Mouse (Mus musculus) forebrain, postnatal 0 days (tissue): Measurements from ENCODE around the gene Hnrnpab. TPM values are rescaled to one million over a fixed set of nuclear protein-coding genes. Genes with fewer than 3 reads are reported as not detected.

ENCODE experiments used
- ATAC-seq: fragments of 200-750 bp; cut with Nextera tagmentation; 2 replicates; pipeline ENCODE4 v1.8.0; 2017; ENCODE audit warnings: mild to moderate bottlenecking, moderate library complexity
- DNase-seq: peaks from one replicate; pipeline ENCODE4 v3.0.0-alpha.2; 2015
- H3K27ac ChIP-seq: fragments of 300-500 bp; sonication (generic); 2 replicates; pipeline ENCODE4 v1.5.1; 2014; ENCODE audit warnings: low read depth, mild to moderate bottlenecking, antibody characterized with exemption, low read length, moderate library complexity, mixed read lengths
- H3K27me3 ChIP-seq: fragments of 300-500 bp; sonication (generic); 2 replicates; pipeline ENCODE4 v1.6.1; 2014; ENCODE audit warnings: mild to moderate bottlenecking, low read length, mixed read lengths; ENCODE audit not compliant: insufficient read depth
- H3K36me3 ChIP-seq: fragments of 300-500 bp; sonication (generic); 2 replicates; pipeline ENCODE4 v1.6.1; 2014; ENCODE audit warnings: mild to moderate bottlenecking, moderate library complexity; ENCODE audit not compliant: insufficient read depth
- H3K4me1 ChIP-seq: fragments of 300-500 bp; sonication (generic); 2 replicates; pipeline ENCODE4 v1.6.1; 2014; ENCODE audit warnings: antibody characterized with exemption; ENCODE audit not compliant: insufficient read depth
- H3K4me2 ChIP-seq: fragments of 300-500 bp; sonication (generic); 2 replicates; pipeline ENCODE4 v1.6.1; 2014; ENCODE audit warnings: low read depth, mild to moderate bottlenecking, moderate library complexity
- H3K4me3 ChIP-seq: fragments of 300-500 bp; sonication (generic); 2 replicates; pipeline ENCODE4 v1.5.1; 2014; ENCODE audit warnings: low read depth, low read length, mixed read lengths
- H3K9ac ChIP-seq: fragments of 300-500 bp; sonication (generic); 2 replicates; pipeline ENCODE4 v1.6.1; 2014; ENCODE audit warnings: mild to moderate bottlenecking
- H3K9me3 ChIP-seq: fragments of 300-500 bp; sonication (generic); 2 replicates; pipeline ENCODE4 v1.6.1; 2016; ENCODE audit warnings: low read length
- CTCF ChIP-seq: sonication (generic); IDR thresholded peaks from 2 replicates; pipeline ENCODE4 v1.5.1; 2016; ENCODE audit warnings: antibody characterized with exemption, control low read depth, low read depth
- WGBS: fragments of 180-500 bp; shearing (Covaris S2); extraction: QIAGEN DNeasy Blood & Tissue Kit; methylation state at CpG from one replicate; pipeline ENCODE4 v1.1.7; 2014; 5-methylcytosine and 5-hydroxymethylcytosine counted together
- polyA plus RNA-seq: library from polyadenylated mRNA; unstranded; fragments of >200 nt; fragmentation: Nextera tagmentation; extraction: Ambion mirVana; gene quantifications from 2 replicates; pipeline ENCODE4 v1.2.1, GENCODE M21; 2015
- total RNA-seq: library from RNA; depleted of rRNA; stranded (reverse); fragments of >200 nt; gene quantifications from 2 replicates; pipeline ENCODE4 v1.2.3, GENCODE M21; 2014; rRNA removed

The Hnrnpab gene
- 324 and 364 TPM in 2 replicates for total RNA-seq
- polyA plus RNA-seq = 350 and 374 TPM in 2 replicates

DNA sequence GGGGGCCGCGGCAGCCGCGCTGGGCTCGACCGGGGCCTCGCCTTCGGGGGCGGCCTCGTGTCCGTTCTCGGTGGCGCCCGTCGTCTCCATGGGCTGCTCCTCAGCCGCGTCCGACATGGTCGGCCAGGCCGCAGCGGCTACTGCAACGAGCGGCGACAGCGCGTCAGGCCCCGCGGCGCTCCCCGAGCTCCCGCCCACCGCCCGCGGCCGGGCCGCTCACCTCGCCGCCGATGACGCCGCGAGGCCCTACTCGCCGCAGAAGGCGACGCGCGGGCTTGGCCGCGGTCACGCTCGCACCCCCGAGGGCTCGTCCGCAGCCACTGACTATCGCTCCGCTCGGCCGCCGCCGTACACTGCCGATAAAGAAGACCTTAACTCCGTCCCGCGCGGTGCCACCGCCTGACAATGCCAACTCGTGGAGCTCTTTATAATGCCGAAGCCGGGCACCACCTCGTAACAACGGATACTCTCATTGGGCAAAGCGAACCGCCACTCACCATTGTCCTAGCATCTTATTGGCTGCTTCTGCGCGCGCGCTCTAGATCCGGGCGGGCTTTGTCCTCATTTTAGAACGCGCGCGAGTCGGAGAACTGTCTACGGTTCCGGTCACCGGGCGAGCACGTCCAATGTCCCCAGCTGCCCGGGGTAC is at the start of gene Hnrnpab:
TSS of gene Hnrnpab (minus strand) at position 401 of the 649 bp plus-strand sequence.
- H3K9ac ChIP-seq = peak within 1 kb of the TSS; percentile 99
- peak; percentile 99 for DNase-seq
- H3K9me3 ChIP-seq = no peaks in the 10 kb centered on the region
- H3K27me3 ChIP-seq = no peaks in the 10 kb centered on the region
- peak; percentile 97 for ATAC-seq
- no peak for TF ChIP-seq CTCF
- H3K4me1 ChIP-seq = 0 out of 2 replicates have a peak, but pooled peaks cover 10% of the 10 kb centered on the region
- H3K27ac ChIP-seq = peak within 1 kb of the TSS; percentile 96
- H3K36me3 ChIP-seq = peaks cover 32% of the 10 kb centered on the region
- WGBS = 4% methylated on average over 91 of the region's 91 CpGs
- peak within 1 kb of the TSS; percentile 77 for H3K4me2 ChIP-seq
- H3K4me3 ChIP-seq = peak within 1 kb of the TSS; percentile 96

DNA sequence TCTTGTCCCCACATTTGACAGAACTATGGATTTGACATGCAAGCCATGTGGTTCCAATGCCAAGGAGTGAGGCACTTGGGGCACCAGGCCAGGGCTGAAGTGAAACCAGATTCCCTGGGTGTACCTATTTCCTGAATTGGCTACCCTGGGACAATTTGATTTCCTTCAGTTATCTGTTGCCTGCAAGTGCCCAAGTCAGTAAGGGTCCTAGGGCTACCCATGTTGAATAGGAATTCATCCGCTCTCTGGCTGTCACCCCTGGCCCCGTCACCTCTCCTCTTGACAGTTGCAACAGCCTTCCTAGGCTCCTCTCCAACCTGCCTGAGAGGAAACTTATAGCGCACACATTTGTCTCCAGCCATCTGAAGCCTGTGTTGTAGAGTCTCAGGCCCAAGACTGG is 48.2 kb upstream of the Hnrnpab start:
- TF ChIP-seq CTCF = no peak
- Histone ChIP-seq H3K4me1 (no peaks in the 10 kb centered on the region), H3K9ac (no peak overlapping the region), H3K27ac (no peak overlapping the region), H3K4me3 (no peak overlapping the region), H3K9me3 (no peaks in the 10 kb centered on the region), H3K4me2 (no peak overlapping the region), H3K36me3 (no peaks in the 10 kb centered on the region), H3K27me3 (no peaks in the 10 kb centered on the region)
- 91% methylated on average over 3 of the region's 3 CpGs for WGBS
- ATAC-seq (no peak), DNase-seq (no peak)

DNA sequence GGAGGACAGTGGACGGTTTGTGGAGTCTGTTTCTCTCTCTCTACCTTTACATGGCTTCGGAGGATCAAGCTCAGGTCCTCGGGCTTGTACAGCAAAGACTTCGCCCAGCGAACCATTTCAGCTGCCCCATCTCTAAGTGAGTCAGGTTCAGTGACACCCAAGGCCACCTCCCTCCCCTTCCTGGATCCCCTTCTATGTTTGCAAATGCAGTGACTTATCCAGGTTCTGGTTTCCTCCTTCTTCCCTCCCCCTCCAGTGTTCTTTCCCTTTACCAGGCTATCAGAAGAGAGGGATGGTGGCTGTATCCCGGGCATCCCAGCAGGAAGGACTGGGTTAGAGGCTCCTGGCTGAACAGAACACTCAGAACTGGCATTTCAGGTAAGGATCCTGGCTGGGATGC is 47.1 kb upstream of the Hnrnpab start:
- Histone ChIP-seq H3K27ac (no peak overlapping the region), H3K27me3 (no peaks in the 10 kb centered on the region), H3K4me1 (no peaks in the 10 kb centered on the region), H3K9ac (no peak overlapping the region), H3K36me3 (no peaks in the 10 kb centered on the region), H3K4me2 (no peak overlapping the region), H3K9me3 (no peaks in the 10 kb centered on the region), H3K4me3 (no peak overlapping the region)
- no peak for ATAC-seq
- 89% methylated on average over 6 of the region's 6 CpGs for WGBS
- TF ChIP-seq CTCF = no peak
- no peak for DNase-seq

DNA sequence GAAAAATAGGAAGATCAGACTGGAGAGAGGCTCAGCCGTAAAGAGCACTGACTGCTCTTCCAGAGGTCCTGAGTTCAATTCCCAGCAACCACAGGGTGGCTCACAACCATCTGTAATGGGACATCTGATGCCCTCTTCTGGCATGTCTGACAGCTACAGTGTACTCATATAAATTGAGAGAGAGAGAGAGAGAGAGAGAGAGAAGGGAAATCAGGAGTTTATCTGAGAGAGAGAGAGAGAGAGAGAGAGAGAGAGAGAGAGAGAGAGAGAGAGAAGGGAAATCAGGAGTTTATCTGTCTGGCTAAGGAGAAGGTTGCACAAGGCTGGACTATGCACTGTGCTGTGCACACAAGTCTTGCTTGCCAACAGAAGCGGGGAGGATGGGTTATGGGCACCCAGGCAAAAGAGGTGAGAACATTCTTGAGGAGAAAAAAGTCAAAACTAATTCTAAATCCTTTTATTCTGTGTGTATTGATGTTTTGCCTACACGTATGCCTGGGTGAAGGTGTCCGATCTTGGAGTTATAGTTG is 46.3 kb upstream of the Hnrnpab start:
- no peak for TF ChIP-seq CTCF
- no peak for ATAC-seq
- Histone ChIP-seq H3K9ac (no peak overlapping the region), H3K4me3 (no peak overlapping the region), H3K27ac (no peak overlapping the region), H3K27me3 (no peaks in the 10 kb centered on the region), H3K9me3 (no peaks in the 10 kb centered on the region), H3K4me2 (no peak overlapping the region), H3K36me3 (no peaks in the 10 kb centered on the region), H3K4me1 (no peaks in the 10 kb centered on the region)
- DNase-seq = no peak
- WGBS = 85% methylated on average over 4 of the region's 4 CpGs

DNA sequence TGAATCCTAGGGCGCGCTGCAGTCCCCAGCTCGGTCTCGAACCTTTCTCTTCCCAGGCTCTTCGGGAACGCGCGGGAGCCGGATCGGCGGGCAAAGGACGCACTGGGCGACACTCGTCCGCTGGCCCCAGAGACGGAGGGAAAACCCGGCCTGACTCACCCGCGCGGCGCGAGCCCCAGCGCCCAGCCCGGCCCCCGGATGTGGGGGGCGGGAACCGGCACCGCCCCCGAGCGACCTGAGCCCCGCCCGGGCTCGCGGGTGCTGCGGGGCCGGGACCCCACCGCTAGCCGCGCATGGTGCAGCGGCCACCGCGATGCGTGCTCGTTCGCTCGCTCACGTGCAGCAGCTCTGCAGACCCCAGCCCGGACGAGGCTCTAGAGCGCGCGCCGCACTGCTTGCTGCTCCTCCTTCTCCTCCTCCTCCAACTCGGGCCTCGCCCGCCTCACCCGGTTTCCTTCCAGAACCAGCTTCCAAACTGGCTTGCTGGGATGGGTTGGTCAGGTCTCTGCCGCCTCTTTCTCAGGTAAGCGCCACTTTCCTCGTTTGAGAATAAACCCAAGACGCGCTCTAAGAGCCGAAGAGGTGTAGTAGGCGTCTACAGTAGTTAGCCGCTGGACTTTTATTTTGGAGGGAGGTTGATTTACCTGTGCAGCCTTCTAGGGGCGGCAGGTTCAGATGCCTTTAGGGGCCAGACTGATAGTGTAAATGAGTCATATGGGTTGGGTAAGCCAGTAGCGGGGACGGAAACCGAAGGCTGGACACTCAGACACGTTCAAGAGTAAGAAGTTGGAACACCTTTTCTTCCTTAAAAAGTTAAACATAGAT is 44.3 kb upstream of the Hnrnpab start, which contains the start of the genes N4bp3 and D930048N14Rik:
TSS of gene N4bp3 (minus strand) at position 152 of the 825 bp plus-strand sequence.
TSS of gene D930048N14Rik (plus strand) at position 264 of the 825 bp plus-strand sequence.
- H3K9me3 ChIP-seq = no peaks in the 10 kb centered on the region
- no peak; the same call in 1 of the 2 replicates for TF ChIP-seq CTCF
- H3K4me1 ChIP-seq = no peaks in the 10 kb centered on the region
- peak within 1 kb of the TSS; percentile 86 for H3K4me2 ChIP-seq
- WGBS = 2% methylated on average over 70 of the region's 70 CpGs
- peak within 1 kb of the TSS; percentile 73 for H3K9ac ChIP-seq
- no peaks in the 10 kb centered on the region for H3K36me3 ChIP-seq
- H3K27me3 ChIP-seq = no peaks in the 10 kb centered on the region
- H3K27ac ChIP-seq = 0 out of 2 replicates have a peak within 1 kb of the TSS, but pooled peaks have one; percentile 29
- DNase-seq (peak; percentile 56), ATAC-seq (peak; percentile 86)
- peak within 1 kb of the TSS; percentile 64 for H3K4me3 ChIP-seq

DNA sequence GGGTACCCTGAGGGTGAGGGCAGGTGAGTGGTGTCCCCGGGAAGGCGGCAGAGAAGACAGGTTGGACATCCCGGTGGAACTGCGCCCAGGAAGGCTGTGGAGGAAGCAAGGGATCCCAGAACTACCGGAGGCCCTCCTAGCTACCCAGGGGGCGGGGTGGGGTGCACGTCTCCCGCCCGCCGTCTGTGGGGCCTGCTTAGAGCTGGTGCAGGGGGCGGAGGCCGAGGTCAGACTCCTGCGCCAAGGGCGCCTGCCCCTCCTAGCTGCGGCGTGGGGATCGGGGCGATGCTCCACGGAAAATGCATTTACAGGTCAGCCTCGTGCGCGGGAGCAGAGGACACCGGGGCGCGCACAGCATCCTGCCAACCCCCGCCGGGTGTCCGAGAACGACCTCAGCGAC is 43.6 kb upstream of the Hnrnpab start:
- Histone ChIP-seq H3K4me2 (peak overlapping the region; percentile 86), H3K4me3 (peak overlapping the region; percentile 64), H3K4me1 (no peaks in the 10 kb centered on the region), H3K27ac (0 out of 2 replicates have a peak overlapping the region, but pooled peaks have one; percentile 29), H3K36me3 (no peaks in the 10 kb centered on the region), H3K9me3 (no peaks in the 10 kb centered on the region), H3K27me3 (no peaks in the 10 kb centered on the region), H3K9ac (peak overlapping the region; percentile 73)
- no peak for DNase-seq
- no peak for TF ChIP-seq CTCF
- peak; percentile 34; the same call in 1 of the 2 replicates for ATAC-seq
- WGBS = 5% methylated on average over 30 of the region's 30 CpGs

DNA sequence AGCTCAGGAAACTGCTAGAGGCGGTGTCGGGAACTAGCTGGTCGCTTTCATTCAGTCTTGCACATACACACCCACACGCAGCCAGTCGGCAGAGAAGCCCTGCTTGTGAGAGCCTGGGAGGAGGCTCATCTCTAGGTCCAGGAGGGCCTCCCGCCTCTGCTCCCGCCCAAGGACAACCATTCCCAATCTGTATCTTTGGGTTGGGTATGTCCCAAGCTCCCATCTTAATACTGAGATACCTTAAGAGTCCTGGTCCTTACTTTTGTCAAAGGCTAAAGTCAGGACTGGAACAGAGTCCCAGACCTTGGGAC is 43.2 kb upstream of the Hnrnpab start:
- 4% methylated on average over 7 of the region's 7 CpGs for WGBS
- no peak for DNase-seq
- peak overlapping the region; percentile 86 for H3K4me2 ChIP-seq
- peak overlapping the region; percentile 64 for H3K4me3 ChIP-seq
- no peak for TF ChIP-seq CTCF
- H3K4me1 ChIP-seq = no peaks in the 10 kb centered on the region
- no peaks in the 10 kb centered on the region for H3K9me3 ChIP-seq
- H3K27ac ChIP-seq = no peak overlapping the region
- H3K9ac ChIP-seq = peak overlapping the region; percentile 73
- H3K36me3 ChIP-seq = no peaks in the 10 kb centered on the region
- ATAC-seq = peak; percentile 19; the same call in 1 of the 2 replicates
- no peaks in the 10 kb centered on the region for H3K27me3 ChIP-seq
